Mouse (Mus musculus) gonadal fat pad, adult 2 months (tissue): ENCODE data around the gene Chsy1. TPM values are rescaled to one million over a fixed set of nuclear protein-coding genes. Genes with fewer than 3 reads are reported as not detected.
"Not testable (repeated sequence)": the region's sequence is repeated elsewhere in the genome, so short reads cannot be mapped to it uniquely, and the experiment has no call there.

Experiments
- DNase-seq: peaks from one replicate; pipeline ENCODE4 v3.0.0-alpha.2; 2012; ENCODE audit warnings: low read depth
- polyA plus RNA-seq: library from polyadenylated mRNA; depleted of rRNA; stranded (reverse); fragments of >200 nt; gene quantifications from 2 replicates; pipeline ENCODE4 v1.2.3, GENCODE M21; 2012

The Chsy1 gene
- polyA plus RNA-seq, 1 experiment, result 4.7 TPM

DNA sequence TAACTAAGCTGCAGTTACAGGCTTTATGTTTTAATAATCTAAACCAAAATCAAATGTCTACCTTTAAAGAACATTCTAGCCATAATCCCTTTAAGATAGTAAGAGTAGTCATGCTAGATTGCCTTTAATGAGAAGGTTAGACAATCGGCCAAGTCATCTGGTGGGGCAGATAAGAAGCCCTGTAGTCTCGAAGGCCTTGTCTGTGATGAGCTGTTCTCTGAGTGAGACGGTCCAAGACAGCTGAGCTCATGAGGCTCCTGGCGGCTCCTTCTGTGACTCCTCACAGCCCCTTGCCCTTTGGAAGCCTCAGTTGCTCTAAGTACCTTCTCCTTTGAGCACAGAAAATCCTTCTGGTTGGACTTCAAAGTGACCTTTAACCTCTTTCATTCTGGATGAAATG lies 67.6 kb downstream of the Chsy1 start:
- no peak for DNase-seq

DNA sequence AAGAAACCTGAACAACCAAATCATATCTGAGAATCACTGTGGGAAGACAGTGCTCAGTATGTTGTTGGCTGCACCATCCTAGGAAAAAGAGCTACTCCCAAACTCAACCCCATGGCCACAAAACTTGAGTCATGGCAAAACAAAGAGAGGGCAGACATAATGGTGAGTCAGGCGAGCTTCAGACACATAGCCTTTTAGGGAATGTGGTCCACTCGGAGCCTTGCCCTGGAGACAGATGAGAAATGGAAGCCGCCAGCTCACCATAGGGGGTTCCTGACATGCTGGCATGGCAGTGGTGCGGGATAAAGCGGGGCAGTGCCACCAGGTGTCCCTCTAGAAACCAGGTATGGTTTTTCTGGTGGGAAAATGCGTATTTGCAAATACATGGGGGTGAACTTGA lies 68.8 kb downstream of the Chsy1 start:
- no peak for DNase-seq

DNA sequence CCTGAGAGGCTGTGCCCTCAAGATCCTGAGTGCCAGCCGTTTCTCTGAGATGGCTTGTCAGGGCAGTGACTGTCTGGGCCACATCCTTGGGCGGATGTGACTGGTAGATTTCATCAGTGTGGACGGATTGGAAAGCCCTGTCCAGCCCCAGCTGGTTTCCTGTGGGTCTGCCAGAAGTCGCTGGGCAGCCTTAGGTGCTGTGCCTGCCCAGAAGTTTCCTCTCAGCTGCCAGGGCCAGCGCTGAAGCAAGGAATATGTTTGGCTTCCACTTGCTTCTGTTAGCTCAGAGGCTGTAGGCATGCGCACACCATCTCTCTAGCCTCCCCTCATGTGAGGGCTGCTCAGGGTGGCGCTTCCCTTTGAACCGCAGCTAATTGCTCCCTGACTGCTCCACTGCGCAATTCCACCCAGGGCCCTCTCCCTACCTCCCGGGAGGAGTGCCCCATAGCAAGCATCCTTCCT lies 69.8 kb downstream of the Chsy1 start:
- DNase-seq, result no peak

DNA sequence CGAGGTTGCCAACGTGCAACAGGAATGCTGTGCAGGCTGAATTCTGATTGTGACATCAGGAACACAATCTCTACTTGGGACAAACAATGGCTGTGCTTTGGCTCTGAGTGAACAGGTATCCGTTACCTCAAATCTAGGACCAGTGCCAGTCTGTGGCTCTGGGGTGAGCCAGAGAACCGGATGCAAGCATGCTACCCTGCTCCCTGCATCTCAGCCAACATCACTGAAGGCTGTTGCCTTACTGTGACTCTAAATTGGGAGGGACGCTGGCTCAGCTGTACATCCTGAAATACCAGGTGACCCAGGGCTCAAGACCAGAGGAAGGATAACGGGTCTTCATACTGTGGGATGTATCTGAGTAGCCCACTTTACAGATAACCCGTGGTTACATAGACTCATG lies 70.4 kb downstream of the Chsy1 start:
- DNase-seq, result no peak

DNA sequence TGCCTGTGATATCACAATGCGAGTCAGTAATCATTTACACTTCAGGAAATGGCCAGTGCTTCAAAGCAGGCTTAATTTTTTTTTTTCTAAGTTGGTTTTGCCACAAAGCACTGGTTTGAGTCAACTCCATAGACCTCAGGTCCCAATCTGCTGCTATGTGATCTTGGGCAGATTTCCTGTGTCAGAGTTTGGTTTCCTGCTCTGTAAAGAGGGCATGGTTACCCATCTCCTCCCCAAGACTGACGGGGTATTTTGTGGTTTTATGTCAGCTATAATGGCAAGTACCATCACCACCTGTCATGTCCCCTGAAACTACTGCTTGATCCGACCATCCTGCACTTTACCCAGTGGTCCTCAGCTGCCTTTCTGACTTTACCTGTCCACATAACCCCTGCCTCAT lies 70.9 kb downstream of the Chsy1 start:
- DNase-seq, result no peak

DNA sequence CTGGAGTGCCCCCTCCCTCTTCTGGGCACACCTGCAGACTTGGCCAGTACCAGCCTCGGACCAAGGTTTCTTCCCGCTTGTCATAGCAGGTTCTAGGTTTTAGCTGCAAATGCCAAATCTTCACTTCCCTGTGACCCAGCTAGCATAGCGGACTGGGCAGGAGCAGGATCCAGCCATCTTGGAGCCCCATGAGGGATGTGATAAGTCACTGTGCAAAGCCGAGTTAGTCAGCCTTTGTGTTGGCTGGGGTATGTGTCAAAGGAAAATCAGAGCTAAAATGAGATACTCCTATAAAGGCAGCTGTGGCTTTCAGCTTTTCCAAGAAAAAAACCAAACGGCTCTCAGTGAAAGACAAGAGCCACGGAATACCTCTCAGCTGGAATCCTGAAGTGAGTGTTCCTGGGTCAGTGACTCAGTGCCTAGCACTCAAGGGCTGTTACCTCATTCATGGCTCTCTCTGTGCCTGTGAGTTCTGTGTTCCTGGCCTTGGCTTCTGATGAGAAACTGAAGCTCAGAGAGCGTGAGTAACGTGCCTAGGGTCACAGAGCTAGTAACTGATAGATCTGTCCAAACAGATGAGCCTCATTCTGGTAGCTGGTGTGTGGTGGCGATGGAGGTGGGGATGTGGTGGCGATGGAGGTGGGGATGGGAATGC lies 71.5 kb downstream of the Chsy1 start:
- no peak for DNase-seq

DNA sequence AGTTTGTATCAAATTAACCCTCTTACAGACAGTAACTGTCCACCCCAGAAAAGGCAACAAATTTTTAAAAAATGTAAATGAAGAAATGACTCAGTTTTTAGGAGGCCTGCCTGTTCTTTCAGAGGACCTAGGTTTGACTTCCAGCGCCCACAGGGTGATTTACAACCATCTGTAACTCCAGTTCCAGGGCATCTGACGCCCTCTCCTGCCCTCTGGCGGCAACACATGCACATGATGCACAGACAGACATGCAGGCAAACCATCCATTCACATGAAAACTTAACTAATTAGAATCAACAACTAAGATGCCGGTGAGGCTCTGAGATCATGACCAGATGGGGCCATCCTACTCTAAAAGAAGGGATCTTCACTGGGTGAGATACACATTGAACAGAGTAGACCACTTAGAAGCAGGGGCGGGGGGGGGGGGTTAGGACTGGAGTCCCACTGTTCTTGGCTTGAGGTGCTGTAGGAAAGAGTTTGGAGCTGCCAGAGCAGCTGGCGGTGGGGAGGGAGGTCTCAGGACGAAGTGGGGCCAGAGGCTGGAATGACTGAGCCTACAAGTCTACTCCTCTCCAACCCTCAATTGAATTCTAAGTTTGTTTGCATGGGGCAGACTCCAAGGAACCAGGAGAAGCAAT lies 72.9 kb downstream of the Chsy1 start:
- no peak for DNase-seq

DNA sequence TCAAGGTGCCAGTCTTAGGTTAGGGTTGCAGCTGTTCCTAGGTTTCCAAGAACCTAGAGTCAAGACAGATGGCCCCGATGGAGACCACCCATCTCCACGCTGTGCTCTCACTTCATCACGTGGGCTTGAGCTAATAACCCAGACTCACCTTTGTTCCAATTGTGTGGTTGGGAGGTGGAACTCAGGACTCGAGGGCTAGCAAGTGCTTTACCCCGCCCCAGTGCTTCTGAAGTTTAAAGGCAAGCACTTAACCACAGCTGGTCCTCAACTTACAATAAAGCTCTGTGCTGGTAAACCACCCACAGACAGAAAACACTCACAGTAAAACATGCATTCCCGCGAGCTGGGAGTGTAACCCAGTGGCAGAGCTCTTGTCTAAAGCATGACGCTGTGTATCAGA lies 74.1 kb downstream of the Chsy1 start:
- no peak for DNase-seq

DNA sequence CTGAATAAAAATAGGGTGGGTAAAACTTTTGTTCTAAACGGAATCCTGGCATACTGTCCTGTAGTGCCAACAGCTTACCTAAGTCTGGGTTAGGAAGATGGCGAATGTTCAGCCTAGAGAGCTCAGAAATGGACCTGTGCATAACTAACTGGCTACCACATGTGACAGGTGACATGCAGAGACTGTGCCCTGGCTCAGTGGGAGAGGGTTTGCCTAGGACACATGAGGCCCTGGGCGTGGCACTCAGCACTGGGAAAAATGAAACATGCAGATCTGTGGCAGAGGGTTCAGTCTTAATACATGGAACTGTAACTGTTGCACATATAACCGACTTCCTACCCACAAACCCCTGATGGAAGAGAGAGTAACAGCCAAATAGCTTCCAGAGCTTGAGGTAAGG lies 74.7 kb downstream of the Chsy1 start:
- no peak for DNase-seq

DNA sequence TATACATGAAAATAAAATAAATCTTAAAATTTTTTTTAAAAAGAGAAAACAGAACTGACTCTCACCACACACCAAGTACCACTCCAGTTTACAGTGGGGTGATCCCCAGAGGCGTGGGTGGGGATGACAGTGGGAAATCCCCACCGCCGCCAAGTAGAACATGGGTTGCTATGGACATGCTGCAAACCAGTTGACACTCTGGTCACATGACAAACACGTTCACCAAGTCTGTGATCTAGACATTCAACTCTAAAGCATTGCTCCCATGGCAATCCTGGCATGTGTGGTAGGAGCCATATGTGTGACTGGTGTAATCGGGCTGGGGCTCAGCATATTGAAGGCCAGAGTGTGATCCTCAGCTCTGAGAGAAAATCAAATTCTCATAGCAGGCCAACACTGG lies 76.1 kb downstream of the Chsy1 start:
- no peak for DNase-seq

DNA sequence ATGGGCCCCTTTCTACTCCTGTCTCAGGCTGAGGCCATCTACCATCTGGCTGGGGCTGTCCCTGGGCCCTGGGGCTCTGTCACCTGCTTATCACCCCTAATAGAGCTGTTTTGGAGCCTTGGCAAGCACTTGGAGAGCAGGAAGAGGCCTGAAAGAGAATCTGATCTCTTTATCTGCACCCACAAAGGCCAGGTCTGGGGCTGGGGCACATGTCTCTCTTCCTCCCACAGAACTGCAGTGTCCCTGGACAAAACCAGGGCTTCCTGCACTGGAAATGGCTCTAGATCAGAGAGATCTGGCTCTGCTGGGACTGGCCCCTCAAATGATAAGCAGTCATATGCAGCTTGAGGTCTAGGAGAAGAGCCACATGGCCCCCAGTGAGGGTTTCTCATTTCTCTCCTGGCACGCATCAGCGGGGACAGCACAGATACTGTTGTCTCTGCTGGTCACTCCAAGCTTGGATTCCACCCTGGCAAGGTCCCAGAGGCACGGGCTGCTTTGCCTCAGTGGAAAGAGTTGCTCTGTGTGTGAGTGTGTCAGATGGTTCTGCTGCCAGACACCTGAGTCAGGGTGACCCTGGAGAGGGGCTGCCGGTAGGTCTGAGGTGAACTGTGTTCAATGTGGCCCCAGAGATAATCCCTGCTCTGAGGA lies 78.4 kb downstream of the Chsy1 start:
- DNase-seq, result no peak

DNA sequence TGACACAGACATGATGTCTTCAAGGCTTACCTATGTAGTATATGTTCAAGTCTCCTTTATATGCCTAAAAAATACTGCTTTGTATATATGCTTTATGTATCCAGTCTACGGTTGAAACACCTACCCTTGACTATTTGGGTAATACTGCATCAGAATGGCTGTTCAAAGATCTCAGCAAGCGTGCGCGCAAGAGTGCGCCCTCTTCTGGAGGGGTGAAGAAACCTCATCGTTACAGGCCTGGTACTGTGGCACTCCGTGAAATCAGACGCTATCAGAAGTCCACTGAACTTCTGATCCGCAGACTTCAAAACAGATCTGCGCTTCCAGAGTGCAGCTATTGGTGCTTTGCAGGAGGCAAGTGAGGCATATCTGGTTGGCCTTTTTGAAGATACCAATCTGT lies 81.1 kb downstream of the Chsy1 start:
- not testable (repeated sequence) for DNase-seq

DNA sequence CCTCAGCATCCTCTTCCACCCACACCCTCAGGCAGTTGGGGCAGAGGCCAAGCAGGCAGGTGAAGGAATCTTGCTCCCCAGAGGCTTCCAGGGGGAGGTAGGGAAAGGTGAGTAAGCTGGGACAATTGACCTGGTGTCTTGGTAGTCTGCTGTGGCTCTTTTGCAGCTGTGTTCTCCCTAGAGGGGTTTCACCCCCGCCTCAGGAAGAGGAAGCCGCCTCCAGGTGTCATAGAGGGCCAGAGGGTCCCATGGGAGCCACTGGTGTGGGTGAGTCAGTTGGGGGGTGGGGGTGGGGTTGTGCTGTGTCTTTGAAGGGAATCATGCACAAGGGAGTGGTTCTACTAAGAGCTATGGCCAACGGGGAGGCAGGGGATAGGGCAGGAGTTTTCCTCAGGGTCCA lies 85.2 kb downstream of the Chsy1 start:
- DNase-seq, result no peak

DNA sequence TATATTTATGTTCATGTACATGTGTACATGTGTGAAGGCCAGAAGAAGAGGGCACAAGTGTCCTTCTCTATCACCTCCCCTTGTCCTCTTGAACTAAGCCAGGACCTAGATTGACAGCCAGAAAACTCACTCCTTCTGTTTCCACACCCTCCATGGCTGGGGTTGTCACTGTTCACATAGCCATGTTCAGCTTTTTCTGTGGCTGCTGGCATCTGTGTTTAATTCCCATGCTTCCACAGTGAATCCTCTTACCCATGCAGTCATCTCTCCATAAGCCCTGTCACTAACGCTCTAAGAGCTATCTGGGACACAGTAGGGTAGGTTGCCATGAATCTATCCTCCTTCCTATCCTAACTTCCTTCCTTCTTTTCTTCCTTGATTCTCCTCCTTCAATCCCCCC lies 86.6 kb downstream of the Chsy1 start:
- DNase-seq, result no peak

DNA sequence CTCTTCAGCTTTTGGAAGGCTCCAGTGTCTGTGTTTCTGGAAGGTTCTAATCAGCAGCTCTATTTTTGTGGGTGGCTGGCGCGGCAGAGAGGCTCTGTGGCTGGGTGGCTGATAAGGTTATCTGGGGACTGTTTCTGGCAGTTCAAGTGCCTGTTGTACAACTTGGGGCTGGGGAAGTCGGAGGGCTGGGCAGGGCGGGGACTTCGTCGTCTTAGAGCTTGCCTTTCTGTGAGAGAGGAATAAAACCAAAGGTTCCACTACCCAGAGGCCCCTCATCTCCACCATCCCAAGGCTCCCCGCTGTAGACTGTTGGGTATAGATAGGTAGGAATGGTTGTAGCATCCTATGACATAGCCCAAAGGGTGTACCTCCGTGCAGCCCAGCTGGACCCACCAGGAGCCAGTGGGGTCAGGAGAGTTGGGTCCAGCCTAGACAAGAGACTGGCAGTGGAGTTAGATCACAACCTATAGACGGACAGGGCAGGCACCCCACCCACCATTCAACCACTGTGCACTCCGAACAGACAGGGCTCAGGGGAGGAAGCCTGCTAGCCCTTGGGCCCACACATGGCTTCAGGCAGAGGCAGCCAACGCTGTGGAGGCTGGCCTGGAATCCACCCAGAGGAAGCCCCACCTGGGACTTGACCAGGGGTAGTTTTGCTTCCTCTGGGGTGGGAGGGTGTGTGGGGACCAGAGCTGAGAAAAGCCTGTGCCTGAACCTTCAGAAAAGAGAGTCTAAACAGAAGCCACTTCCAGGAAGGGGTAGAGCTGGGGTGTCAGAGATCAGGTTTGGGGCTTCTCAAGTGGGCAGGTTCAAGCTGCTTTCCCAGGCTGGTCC lies 87.5 kb downstream of the Chsy1 start:
- no peak for DNase-seq

DNA sequence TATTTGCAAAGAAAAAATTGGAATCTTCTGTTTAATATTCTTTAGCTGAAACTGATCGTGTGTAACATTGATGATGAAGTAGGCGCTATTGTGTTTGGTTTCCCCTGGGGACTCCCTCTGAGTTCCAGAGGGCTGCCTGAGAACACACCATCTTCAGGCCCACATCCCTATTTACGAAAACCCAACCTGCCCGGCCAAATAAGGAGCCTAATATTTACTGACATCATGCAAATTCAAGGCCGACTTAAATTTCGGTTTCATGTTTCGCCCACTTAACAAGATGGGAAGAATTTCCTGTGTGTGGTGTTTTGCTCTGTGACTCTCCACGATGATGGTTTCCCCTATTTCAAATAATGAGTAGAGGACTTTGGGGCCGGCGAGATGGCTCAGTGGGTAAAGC lies 89.1 kb downstream of the Chsy1 start:
- DNase-seq, result no peak

DNA sequence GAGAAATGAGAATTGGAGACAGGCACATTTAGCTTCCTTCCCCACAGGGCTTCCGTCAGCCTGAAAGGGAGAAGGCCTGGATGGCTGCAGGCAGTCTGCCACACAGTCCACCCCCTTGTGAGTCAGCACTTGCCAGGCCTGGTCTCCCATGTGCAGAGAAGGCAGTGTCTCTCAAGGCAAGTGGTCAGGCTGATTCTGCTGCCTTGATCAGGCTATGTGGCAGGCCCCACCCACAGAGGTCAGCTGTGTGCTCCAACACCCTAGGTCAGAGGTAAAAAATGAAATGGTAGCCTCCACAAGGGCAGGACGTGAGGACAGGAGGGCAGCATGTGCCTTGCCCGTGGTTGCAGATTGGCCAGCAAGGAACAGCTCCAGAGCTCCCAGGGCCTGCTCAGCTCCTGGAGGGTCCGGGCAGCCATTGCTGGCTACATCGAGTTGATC lies 90.1 kb downstream of the Chsy1 start:
- DNase-seq, result no peak

DNA sequence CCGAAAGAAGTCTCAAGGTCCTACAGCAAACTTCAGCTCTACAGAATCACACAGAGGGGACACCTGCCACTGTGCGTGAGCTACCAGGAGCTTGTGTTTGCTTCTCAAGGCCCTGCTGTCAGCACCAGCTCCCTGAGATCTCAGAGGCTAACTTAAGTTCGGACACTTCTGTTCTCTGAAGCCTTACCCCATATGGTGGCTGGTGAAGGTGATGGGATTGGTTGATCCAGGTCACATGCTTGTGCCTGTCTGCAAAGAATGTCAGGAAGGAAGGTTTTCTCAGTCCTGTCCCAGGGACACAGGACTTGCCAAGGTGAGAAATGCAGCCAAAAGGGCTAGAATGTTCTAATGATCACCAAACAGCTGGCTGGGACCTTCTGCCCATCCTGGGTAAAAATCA lies 91.1 kb downstream of the Chsy1 start:
- DNase-seq, result no peak

DNA sequence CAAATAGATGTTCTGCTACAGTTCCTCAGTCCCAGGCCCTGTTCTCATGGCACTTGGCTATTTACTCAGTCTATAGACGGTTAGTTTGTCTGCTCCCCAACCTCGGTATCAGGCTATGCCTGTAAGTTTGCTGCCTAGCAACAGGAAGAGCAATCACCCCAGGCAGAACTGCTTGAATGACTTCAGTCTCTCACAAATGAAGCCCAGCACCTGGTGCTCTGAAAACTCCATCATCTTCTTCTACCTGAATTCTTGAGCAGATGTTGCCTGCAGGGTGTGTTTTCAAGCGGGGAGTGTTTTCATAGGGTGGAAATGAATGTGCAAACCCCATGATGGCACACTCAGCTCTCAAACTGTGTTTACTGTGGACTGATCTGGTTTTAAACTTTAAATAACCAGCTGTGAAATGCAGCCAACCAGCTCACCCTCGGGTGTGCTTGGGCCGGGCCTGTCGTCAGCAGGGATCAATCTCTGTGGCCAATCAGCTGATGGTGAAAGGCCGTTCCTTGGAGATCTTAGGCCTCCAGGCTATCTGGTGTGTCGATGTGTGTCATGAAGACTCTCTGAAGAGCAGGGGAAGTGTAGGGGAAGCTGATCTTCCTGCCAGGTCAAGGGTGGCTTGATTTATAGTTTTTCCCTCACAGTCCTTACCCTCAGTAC lies 91.6 kb downstream of the Chsy1 start:
- DNase-seq, result no peak

DNA sequence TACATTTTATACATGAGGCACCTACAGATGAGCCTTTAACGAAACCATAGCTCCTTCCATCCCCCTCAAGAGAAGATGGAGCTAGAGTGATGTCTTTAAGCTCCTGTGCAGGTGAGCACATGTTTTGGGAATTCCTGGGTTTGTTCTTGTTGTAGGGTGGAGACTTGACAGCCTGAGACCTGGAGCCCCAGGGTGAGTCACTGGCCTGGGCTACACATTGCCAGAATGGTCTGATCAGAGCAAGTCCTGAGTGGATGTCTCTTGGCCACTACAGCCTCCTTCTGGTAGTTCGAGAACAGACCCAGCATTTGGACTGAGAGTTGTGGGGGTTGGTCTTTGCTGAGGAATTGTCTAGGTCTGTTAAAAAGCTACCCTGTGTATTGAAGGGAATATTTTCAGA lies 92.3 kb downstream of the Chsy1 start:
- no peak for DNase-seq

DNA sequence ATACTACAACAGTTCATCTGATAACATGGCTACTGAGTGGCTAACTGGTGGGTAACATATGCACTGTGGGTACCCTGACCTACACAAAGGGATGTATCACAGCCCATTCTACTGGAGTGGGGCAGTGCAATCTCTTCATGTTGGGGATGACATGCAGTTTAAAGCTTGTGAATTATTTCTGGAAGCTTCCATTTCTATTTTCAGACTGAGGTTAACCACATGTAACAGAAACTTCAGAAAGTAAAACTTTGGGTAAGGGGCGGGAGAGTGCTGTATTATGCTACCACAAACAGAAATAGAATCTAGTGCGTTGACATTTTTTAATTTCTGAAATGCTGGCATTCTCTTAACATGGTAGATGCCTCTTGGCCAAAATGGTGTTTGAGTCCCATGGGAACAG lies 100.6 kb downstream of the Chsy1 start:
- no peak for DNase-seq

DNA sequence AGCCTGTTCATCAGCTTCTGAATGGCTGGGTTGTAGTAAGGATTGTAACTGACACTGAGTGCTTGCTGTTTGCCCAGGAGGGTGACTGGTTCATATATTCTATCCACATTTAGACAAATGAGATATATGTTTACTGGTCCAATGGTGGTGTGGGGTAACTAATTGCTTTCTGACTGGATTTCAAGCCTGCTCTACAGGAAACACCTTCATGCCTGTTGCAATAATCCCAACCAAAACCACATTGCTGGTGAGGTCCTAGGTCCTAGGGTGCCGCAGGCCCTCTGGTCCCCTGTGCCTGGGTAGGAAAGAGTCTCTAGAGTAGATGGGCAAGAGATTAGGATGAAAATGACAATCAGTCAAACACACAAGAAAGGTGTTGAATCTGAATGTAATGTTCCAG lies 103.6 kb downstream of the Chsy1 start:
- DNase-seq, result no peak
